Mouse (Mus musculus) ZHBTc4 (cell line): ENCODE results near the gene Cr1l.

Source experiments
- DNase-seq: peaks from one replicate; pipeline ENCODE4 v3.0.0-alpha.2; 2011; ENCODE audit warnings: low read depth, low spot score

Cr1l gene

DNA sequence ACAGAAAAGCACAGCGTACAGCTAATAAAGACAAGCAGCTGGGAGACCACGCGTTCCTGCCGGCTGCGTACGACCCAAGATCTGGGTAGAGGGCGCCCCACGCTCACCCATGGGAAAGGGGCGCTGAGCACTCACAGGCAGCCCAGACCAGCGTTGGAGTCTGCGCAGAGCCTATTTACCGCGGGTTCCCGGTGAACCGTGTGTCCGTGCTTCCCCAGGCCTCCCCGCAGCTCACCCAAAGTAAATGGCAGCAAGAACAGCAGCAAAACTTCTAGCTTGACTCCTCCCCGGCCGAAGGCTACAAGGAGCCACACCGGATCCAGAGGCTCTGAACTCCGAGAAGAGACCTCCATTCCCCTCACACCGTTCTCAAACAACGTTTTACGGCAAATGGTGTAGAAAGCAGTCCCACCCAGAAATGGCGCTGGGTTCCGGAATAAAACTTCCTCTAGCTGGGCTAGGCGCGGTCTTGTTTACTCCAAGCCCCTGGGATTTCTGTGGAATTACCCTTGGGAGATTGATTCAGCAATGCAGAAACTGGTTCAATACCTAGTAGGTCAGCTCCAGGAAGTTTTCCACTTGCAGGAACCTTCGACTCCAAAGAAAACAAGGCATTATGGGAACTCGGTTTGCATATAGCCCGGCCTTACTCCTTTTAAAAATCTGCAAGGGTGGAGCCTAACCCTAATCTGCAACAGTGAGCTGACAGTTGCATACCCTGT is at the start of gene Cr1l:
TSS of gene Cr1l (minus strand) at position 634 of the 722 bp plus-strand sequence.
- DNase-seq: peak; percentile 88

DNA sequence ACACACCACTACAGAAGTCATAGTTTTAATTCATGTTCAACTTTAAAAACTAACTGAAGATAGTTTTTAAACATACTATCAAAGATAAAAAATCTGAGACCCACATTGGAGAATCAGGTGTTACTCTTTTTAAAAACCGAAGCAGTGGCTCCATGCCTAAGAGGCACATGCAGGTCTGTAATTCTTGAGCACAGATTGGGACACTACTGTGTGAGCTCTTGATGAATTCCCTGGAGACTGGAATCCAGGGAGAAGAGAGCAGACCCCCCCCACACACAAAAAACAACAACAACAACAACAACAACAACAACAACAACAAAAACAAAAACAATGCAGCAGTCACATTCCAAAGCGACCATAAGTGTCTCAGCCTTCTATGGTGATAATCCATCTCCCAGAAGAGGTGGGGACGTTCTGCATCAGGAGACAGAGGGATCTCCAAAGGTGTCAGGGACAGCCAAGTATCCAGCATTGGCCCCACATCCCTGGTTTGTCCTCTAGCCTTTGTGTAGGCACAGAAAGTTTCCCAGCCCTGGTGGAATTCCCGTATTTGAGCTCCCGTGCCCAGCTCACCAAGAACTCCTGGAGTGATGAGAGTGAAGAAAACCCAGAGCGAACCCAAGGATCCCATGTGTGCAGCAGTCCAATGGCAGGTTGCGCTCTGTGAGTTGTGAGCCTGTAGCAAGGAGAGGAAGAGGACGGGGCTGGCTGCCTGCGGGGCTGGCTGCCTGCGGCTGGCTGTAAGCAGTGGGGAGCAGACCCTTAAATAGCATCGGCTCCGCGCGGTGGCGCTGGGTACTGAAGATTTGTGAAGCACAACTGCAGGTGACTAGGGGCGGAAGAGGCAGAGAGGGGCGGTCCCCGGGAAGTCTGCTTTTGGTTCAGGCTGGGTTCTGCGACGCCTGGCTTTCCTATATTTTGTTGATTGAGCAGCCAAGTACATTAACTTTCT is 44.9 kb upstream of the Cr1l start, which contains the start of gene Cr2:
TSS of gene Cr2 (minus strand) at position 737 of the 952 bp plus-strand sequence.
- peak; percentile 82 for DNase-seq

DNA sequence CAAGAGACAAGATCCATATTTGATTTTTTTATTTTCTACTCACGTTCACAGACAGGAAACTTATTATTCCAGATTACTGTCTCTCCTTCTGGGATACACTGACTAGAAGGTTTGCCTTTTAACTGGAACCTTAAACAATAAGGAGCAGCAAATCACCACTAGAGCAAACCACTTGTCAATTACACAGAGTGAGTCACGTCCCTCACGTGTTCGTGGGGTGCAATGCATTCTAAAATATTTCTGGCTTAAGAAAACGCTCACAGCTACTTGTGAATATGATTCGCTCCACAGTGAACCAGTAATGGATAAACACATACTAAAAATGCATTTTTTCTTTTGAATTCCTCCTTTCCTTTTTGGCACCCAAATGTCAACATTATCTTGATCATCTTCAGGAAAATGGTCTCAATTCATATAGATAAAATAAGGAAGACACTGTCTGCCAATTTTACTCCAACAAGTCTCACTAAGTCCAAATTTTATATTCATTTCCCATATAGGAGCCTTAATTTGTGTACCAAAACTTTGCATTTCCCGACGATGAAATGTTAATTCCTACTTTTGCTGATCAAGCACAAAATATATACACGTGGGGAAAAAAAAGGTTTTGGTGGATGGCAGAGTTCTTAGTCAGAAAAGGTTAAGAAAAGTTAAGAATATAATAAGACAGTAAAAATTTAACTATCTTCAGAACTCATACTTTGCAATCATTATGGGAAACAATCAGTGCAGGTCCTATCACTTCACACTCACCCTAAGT is 33.8 kb upstream of the Cr1l start:
- no peak for DNase-seq

DNA sequence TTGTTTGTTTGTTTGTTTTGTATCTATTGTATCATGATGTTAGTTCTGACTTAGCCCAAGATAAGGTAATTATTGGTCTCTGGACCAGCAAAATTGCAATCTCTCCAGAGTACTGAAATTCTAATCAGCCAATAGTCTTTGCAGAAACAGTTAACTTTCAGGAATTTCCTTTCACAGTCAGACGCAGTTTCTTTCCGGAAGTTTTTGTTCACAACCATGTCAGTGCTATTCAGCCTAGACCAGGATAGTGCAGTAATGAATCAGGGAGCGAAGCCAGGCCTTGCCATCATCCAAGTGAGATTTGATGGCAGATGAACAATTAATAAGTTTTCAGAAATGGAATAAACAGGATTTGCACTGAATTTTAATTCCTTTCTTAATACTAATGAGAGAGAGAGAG is 684 bp upstream of the Cr1l start:
- DNase-seq: no peak

DNA sequence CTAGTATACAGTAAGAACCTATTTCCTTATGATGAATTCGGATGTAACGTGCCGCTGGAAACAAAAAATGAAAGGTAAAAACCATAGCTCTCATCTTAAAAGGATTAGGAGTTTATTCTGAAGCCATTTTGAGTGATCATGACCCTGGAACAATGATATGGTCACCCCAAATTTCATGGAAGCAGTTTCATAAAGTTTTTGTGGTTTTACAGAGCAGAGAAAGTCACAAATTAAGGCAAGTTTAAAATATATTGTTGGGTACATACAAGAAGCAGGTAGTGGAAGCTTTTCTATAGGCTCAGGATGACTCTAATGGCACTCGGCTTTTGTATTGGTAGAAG is 259 bp upstream of the Cr1l start:
- no peak for DNase-seq

DNA sequence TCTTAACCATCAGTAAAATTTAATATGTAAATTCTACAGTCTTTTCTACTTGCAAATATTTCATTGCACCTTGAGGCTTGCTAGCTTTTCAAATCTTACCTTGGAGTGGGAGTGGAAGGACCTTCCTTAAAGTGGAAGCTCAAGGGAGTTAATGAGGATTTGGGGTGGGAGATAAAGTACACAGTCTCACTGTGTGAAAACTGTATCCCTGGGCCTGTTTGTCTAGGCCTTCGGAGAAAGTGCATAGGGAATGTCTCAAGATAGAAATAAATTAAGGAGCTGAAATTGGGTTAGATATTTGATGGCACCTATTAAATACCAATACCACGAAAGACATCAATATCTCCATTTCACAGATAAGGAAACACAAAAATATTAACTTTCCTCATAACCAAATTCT is 907 bp downstream of the Cr1l start:
- peak; percentile 19 for DNase-seq

DNA sequence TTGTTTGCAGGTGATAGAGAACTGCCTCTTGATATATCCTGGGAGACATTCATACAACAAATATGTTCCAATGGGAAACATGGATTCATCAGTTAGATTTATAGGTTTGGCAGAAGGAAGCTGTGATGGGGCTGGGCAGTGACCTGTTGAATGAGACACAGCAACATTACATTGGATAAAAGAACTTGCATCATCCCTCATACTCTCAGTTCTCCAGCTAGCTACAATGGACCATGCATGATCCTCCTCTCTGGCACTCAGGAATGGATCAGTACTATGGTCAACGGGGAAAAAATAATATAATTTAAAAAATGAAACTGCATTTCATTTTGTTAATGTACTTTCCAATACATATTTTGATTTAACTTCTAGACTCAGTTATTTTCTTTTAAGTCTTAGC is 1.5 kb downstream of the Cr1l start:
- DNase-seq: no peak

DNA sequence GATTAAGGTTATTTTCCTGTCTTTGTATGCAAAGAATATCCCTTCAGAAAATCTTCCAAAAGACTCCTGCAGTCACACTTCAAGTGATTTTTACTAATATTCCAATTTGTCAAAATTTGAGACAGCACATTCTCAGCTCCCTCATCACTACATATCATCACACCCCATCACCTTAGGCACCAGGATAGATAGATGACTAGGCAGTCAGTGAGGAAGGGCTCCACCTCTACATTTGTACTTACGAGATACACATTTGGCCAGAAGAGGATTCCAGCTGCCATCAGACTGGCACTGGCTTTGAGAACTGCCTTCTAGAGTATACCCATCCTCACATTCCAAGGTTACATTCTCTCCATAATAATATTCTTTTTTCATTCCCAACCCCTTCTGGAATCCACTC is 17.0 kb downstream of the Cr1l start:
- no peak for DNase-seq

DNA sequence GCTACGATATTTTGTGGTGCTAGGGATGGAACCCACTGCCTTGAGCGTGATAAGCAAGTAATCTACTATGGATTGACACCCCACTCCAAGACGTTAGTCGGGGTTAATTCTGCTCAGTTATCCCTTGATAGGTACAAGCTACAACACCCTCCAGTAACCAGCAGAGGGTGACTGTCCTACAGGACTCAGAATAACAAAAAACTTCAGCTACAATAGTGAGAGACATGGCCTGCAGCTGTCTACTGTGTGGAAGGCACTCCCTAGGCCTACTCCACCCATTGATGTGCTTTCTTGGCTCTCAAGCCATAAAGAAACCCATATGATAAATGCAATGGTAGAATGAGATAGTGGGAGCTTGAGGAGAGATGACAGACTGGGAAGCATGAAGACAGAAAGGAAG is 17.8 kb downstream of the Cr1l start:
- DNase-seq: peak; percentile 35

DNA sequence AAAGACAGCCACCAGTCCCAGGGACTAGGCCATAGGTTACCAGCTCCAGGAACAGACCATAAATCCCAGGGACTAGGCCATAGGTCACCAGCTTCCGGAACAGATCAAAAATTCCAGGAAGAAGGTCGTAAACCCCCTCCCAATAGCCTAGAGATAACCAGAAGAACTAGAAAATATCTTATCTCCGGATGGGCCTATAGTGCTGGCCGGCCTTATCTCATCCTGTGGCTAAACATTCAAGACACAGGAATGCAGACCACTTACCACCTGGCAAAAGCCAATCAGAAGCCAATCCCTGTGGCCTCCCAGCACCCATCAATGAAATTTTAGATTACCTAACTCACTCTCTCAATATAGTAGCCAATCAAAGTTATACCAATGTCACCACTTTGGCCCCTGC is 30.7 kb downstream of the Cr1l start:
- no peak for DNase-seq

DNA sequence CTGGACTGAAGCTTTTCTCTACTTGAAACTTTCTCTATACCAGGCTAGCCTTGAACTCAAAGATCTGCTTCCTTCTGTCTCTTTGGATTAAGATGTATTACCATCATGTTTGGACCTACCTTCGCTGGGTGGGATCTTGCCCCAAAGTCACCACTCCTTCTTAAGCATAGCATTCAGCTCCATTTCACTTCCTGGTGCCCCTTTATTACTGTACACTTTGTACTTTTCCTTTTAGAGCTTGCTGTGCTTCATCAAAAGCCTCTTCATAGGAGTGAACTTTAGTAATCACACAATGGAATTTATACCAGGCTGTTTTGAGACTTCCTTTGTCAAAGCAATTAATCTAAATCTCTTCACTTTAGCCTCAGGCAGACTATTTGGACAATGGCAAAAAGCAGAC is 33.4 kb downstream of the Cr1l start:
- DNase-seq: no peak

DNA sequence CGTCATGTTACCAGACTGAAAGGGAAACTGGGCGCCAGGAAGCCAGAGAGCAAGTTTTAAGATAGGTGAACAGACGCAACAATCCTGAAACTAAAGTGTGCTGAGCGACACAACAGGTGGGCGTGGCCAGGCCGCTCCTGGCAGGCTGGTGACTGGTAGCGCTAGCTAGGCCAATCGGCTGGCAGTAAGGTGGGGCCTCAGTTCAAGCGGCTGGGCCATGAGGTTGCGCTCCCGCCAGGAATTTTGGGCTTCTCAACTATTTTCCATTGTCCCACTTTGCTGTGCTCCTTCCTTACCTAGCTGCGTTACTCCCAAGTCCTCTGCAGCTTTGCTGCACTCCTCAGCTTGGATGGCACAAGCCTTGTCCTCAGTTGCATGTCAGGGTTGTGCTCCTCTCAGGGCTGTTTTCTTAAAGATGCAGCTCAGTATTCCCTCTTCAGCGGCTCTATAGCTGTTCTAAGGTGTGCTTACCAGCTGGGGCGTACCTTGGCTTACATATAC is 39.1 kb downstream of the Cr1l start, which contains the start of gene Cd46:
TSS of gene Cd46 (minus strand) at position 30 of the 501 bp plus-strand sequence.
- peak; percentile 88 for DNase-seq

DNA sequence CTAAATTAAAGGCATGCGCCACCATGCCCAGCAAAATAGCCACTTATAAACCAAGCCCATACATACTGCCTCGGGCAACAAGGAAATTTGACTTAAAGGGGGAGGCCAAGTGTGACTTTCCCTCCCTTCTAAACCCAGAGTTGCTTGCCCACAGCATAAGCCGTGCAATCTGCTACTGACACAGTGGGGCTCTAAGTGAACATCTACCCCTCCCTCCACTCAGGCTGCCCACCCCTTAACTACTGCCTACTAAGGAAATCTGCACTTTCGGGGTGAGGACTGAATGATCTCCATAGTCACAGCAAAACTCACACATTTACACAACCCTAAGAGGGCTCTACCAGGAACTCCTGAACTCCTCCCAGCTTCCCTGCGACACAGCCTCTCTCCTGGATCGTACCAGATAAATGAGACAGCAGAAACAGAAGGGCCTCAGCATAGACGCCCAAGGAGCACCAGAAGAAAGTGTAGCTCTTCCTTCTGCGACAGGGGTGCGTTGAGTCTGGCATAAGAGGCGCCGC is 39.6 kb downstream of the Cr1l start:
- no peak for DNase-seq

DNA sequence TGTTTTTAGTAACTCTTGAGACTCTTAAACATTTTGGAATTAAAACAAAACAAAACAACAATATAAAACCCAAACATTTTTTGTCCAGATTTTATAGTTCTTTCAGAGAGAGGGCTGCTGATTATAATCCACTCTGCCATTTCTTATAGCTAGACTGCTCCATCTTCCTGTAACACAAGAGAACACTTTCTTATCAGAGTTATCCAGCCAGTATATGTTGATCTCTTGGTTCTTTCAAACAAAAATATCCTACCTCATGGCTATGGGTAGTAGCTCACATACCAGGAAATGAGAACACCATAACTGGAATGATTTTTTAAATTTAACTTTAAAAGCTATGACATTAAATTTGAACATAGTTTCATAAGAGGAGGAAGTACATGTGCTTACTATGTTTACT is 49.2 kb downstream of the Cr1l start:
- no peak for DNase-seq
